Mouse (Mus musculus): Measurements from ENCODE around the gene Fbxo2.

DNA sequence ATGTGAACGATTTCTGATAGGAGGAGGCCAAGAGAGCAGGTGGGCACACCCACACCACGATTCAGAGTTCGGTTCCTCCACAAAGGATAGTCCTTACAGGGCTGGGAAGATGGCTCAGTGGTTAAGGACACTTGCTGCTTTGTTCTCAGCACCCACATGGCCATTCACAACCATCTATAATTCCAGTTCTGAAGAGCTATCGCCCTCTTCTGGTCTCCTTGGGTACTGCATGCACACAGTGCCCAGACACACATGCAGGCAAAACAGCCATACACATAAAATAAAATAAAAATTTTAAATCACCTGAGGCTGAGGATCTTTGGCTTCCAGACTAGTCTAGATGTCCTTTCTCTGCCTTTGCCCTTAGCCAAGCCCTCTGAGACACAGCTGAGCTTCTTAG lies 43.0 kb upstream of the Fbxo2 start:
- TF ChIP-seq CTCF (IDR thresholded peaks at IDR 0.05; ENCODE audit: control insufficient read depth, insufficient read depth, low read length), result no peak
- no peak for TF ChIP-seq POLR2A (IDR thresholded peaks at IDR 0.05; ENCODE audit: borderline replicate concordance, control insufficient read depth, low read depth, low read length)

All from bone marrow, adult 2 months (tissue).